Mouse (Mus musculus): ENCODE results near the gene Tnik. TPM values are rescaled to one million over a fixed set of nuclear protein-coding genes. Genes with fewer than 3 reads are reported as not detected.

Gene Tnik
- polyA plus RNA-seq, 1 experiment, result 23.6 TPM

GRCm38 (mm10) chr3:28626816-28627215 lies 363.8 kb downstream of the Tnik start:
- TF ChIP-seq POLR2A (IDR thresholded peaks at IDR 0.05; ENCODE audit: control insufficient read depth, extremely low read depth, insufficient read depth, low read length, poor library complexity), result no peak
- TF ChIP-seq CTCF (IDR thresholded peaks at IDR 0.05; ENCODE audit: borderline replicate concordance, control insufficient read depth, extremely low read depth, insufficient read depth, low read length, poor library complexity), result no peak
- no peak for DNase-seq
- Histone ChIP-seq H3K4me3 (ENCODE audit: control insufficient read depth, insufficient read depth, low read length) (no peak overlapping the region), H3K4me1 (replicated peaks; ENCODE audit: control insufficient read depth, insufficient read depth, low read length) (no peaks in the 10 kb centered on the region), H3K36me3 (ENCODE audit: control insufficient read depth, insufficient read depth, low read length) (peaks cover 7% of the 10 kb centered on the region), H3K27ac (ENCODE audit: control insufficient read depth, insufficient read depth, low read length) (no peak overlapping the region), H3K27me3 (ENCODE audit: control insufficient read depth, insufficient read depth, low read length) (no peaks in the 10 kb centered on the region)
- WGBS, result 95% methylated on average over 6 of the region's 6 CpGs

- 95% methylated on average over 4 of the region's 4 CpGs for WGBS
- Histone ChIP-seq H3K27me3 (ENCODE audit: control insufficient read depth, insufficient read depth, low read length) (no peaks in the 10 kb centered on the region), H3K4me3 (ENCODE audit: control insufficient read depth, insufficient read depth, low read length) (no peak overlapping the region), H3K27ac (ENCODE audit: control insufficient read depth, insufficient read depth, low read length) (no peak overlapping the region), H3K36me3 (ENCODE audit: control insufficient read depth, insufficient read depth, low read length) (peaks cover 7% of the 10 kb centered on the region), H3K4me1 (replicated peaks; ENCODE audit: control insufficient read depth, insufficient read depth, low read length) (no peaks in the 10 kb centered on the region)
- no peak for DNase-seq
- TF ChIP-seq CTCF (IDR thresholded peaks at IDR 0.05; ENCODE audit: borderline replicate concordance, control insufficient read depth, extremely low read depth, insufficient read depth, low read length, poor library complexity) (no peak), POLR2A (IDR thresholded peaks at IDR 0.05; ENCODE audit: control insufficient read depth, extremely low read depth, insufficient read depth, low read length, poor library complexity) (no peak)
Measured at GRCm38 (mm10) chr3:28636778-28637177, 373.8 kb downstream of the Tnik start.

GRCm38 (mm10) chr3:28638957-28639356 lies 375.9 kb downstream of the Tnik start:
- Histone ChIP-seq H3K4me1 (replicated peaks; ENCODE audit: control insufficient read depth, insufficient read depth, low read length) (no peaks in the 10 kb centered on the region), H3K4me3 (ENCODE audit: control insufficient read depth, insufficient read depth, low read length) (no peak overlapping the region), H3K36me3 (ENCODE audit: control insufficient read depth, insufficient read depth, low read length) (peaks cover 7% of the 10 kb centered on the region), H3K27me3 (ENCODE audit: control insufficient read depth, insufficient read depth, low read length) (no peaks in the 10 kb centered on the region), H3K27ac (ENCODE audit: control insufficient read depth, insufficient read depth, low read length) (no peak overlapping the region)
- 95% methylated on average over 2 of the region's 2 CpGs for WGBS
- no peak for TF ChIP-seq POLR2A (IDR thresholded peaks at IDR 0.05; ENCODE audit: control insufficient read depth, extremely low read depth, insufficient read depth, low read length, poor library complexity)
- no peak for TF ChIP-seq CTCF (IDR thresholded peaks at IDR 0.05; ENCODE audit: borderline replicate concordance, control insufficient read depth, extremely low read depth, insufficient read depth, low read length, poor library complexity)
- DNase-seq, result no peak

GRCm38 (mm10) chr3:28643252-28643947 lies 380.4 kb downstream of the Tnik start:
- DNase-seq, result no peak
- no peak for TF ChIP-seq POLR2A (IDR thresholded peaks at IDR 0.05; ENCODE audit: control insufficient read depth, extremely low read depth, insufficient read depth, low read length, poor library complexity)
- no peak for TF ChIP-seq CTCF (IDR thresholded peaks at IDR 0.05; ENCODE audit: borderline replicate concordance, control insufficient read depth, extremely low read depth, insufficient read depth, low read length, poor library complexity)
- Histone ChIP-seq H3K36me3 (ENCODE audit: control insufficient read depth, insufficient read depth, low read length) (peaks cover 19% of the 10 kb centered on the region), H3K27me3 (ENCODE audit: control insufficient read depth, insufficient read depth, low read length) (no peaks in the 10 kb centered on the region), H3K4me1 (replicated peaks; ENCODE audit: control insufficient read depth, insufficient read depth, low read length) (no peaks in the 10 kb centered on the region), H3K4me3 (ENCODE audit: control insufficient read depth, insufficient read depth, low read length) (no peak overlapping the region), H3K27ac (ENCODE audit: control insufficient read depth, insufficient read depth, low read length) (no peak overlapping the region)
- 97% methylated on average over 9 of the region's 9 CpGs for WGBS

GRCm38 (mm10) chr3:28652574-28652973 lies 389.6 kb downstream of the Tnik start:
- Histone ChIP-seq H3K27ac (ENCODE audit: control insufficient read depth, insufficient read depth, low read length) (no peak overlapping the region), H3K4me1 (replicated peaks; ENCODE audit: control insufficient read depth, insufficient read depth, low read length) (no peaks in the 10 kb centered on the region), H3K27me3 (ENCODE audit: control insufficient read depth, insufficient read depth, low read length) (no peaks in the 10 kb centered on the region), H3K36me3 (ENCODE audit: control insufficient read depth, insufficient read depth, low read length) (peaks cover 33% of the 10 kb centered on the region), H3K4me3 (ENCODE audit: control insufficient read depth, insufficient read depth, low read length) (no peak overlapping the region)
- WGBS, result 89% methylated on average over 3 of the region's 3 CpGs
- DNase-seq, result no peak
- no peak for TF ChIP-seq POLR2A (IDR thresholded peaks at IDR 0.05; ENCODE audit: control insufficient read depth, extremely low read depth, insufficient read depth, low read length, poor library complexity)
- no peak for TF ChIP-seq CTCF (IDR thresholded peaks at IDR 0.05; ENCODE audit: borderline replicate concordance, control insufficient read depth, extremely low read depth, insufficient read depth, low read length, poor library complexity)

- Histone ChIP-seq H3K4me3 (ENCODE audit: control insufficient read depth, insufficient read depth, low read length) (no peak overlapping the region), H3K4me1 (replicated peaks; ENCODE audit: control insufficient read depth, insufficient read depth, low read length) (no peaks in the 10 kb centered on the region), H3K27ac (ENCODE audit: control insufficient read depth, insufficient read depth, low read length) (no peak overlapping the region), H3K27me3 (ENCODE audit: control insufficient read depth, insufficient read depth, low read length) (no peaks in the 10 kb centered on the region), H3K36me3 (ENCODE audit: control insufficient read depth, insufficient read depth, low read length) (peaks cover 29% of the 10 kb centered on the region)
- WGBS, result 98% methylated on average over 3 of the region's 3 CpGs
- no peak for DNase-seq
- no peak for TF ChIP-seq POLR2A (IDR thresholded peaks at IDR 0.05; ENCODE audit: control insufficient read depth, extremely low read depth, insufficient read depth, low read length, poor library complexity)
- no peak for TF ChIP-seq CTCF (IDR thresholded peaks at IDR 0.05; ENCODE audit: borderline replicate concordance, control insufficient read depth, extremely low read depth, insufficient read depth, low read length, poor library complexity)
Measured at GRCm38 (mm10) chr3:28653043-28653442, 390.0 kb downstream of the Tnik start.

- TF ChIP-seq POLR2A (IDR thresholded peaks at IDR 0.05; ENCODE audit: control insufficient read depth, extremely low read depth, insufficient read depth, low read length, poor library complexity), result no peak
- no peak for TF ChIP-seq CTCF (IDR thresholded peaks at IDR 0.05; ENCODE audit: borderline replicate concordance, control insufficient read depth, extremely low read depth, insufficient read depth, low read length, poor library complexity)
- H3K4me3 ChIP-seq (ENCODE audit: control insufficient read depth, insufficient read depth, low read length), result no peak overlapping the region
- peaks cover 28% of the 10 kb centered on the region for H3K36me3 ChIP-seq (ENCODE audit: control insufficient read depth, insufficient read depth, low read length)
- H3K27ac ChIP-seq (ENCODE audit: control insufficient read depth, insufficient read depth, low read length), result no peak overlapping the region
- no peaks in the 10 kb centered on the region for H3K4me1 ChIP-seq (replicated peaks; ENCODE audit: control insufficient read depth, insufficient read depth, low read length)
- no peak for DNase-seq
- H3K27me3 ChIP-seq (ENCODE audit: control insufficient read depth, insufficient read depth, low read length), result no peaks in the 10 kb centered on the region
Measured at GRCm38 (mm10) chr3:28654740-28655139, 391.7 kb downstream of the Tnik start.

Data from thymus, adult 2 months (tissue).